Mouse (Mus musculus) CH12.LX (cell line): ENCODE data around the gene Zfp629.
A peak's percentile ranks its signal among the peaks of the same experiment; 100 is the strongest.

ENCODE experiments used
- BHLHE40 ChIP-seq: IDR thresholded peaks from 2 replicates; pipeline ENCODE4 v1.6.1; 2011; ENCODE audit warnings: mild to moderate bottlenecking, low read depth, low read length, improper control_type of control experiment
- CHD1 ChIP-seq: IDR thresholded peaks from 2 replicates; pipeline ENCODE4 v1.6.1; 2012; ENCODE audit warnings: low read depth, low read length, improper control_type of control experiment, inconsistent platforms
- KAT2A ChIP-seq: IDR thresholded peaks from 2 replicates; pipeline ENCODE4 v1.6.1; 2012; ENCODE audit warnings: low read length, improper control_type of control experiment, inconsistent platforms; ENCODE audit not compliant: insufficient replicate concordance
- MAFK ChIP-seq: IDR thresholded peaks from 2 replicates; pipeline ENCODE4 v1.6.1; 2011; ENCODE audit warnings: low read length, improper control_type of control experiment; ENCODE audit not compliant: insufficient replicate concordance
- MYC ChIP-seq: IDR thresholded peaks from 2 replicates; pipeline ENCODE4 v1.6.1; 2011; ENCODE audit warnings: low read depth, mild to moderate bottlenecking, improper control_type of control experiment, low read length
- PAX5 ChIP-seq: IDR thresholded peaks from 2 replicates; pipeline ENCODE4 v1.6.1; 2012; ENCODE audit warnings: low read length, inconsistent platforms, mixed read lengths
- POLR2A ChIP-seq: IDR thresholded peaks from 2 replicates; pipeline ENCODE4 v1.6.1; 2011; ENCODE audit warnings: low read depth, mild to moderate bottlenecking, improper control_type of control experiment, low read length
- TCF12 ChIP-seq: IDR thresholded peaks from 2 replicates; pipeline ENCODE4 v1.6.1; 2014; ENCODE audit warnings: low read depth, mild to moderate bottlenecking, inconsistent platforms, low read length, improper control_type of control experiment
- USF1 ChIP-seq: IDR thresholded peaks from 2 replicates; pipeline ENCODE4 v1.6.1; 2014; ENCODE audit warnings: low read depth, mild to moderate bottlenecking, inconsistent platforms, low read length, improper control_type of control experiment
- ZNF384 ChIP-seq: IDR thresholded peaks from 2 replicates; pipeline ENCODE4 v1.6.1; 2012; ENCODE audit warnings: low read depth, low read length, improper control_type of control experiment, inconsistent platforms

GRCm38 (mm10) chr7:127574115-127574514 is 41.5 kb downstream of the Zfp629 start:
- TF ChIP-seq BHLHE40, result peak; percentile 66
- no peak for TF ChIP-seq USF1
- TF ChIP-seq PAX5, result no peak
- TF ChIP-seq KAT2A, result no peak
- TF ChIP-seq MYC, result no peak
- no peak for TF ChIP-seq TCF12
- no peak for TF ChIP-seq POLR2A
- no peak for TF ChIP-seq CHD1
- no peak for TF ChIP-seq ZNF384
- no peak for TF ChIP-seq MAFK
